Mouse (Mus musculus): Measurements from ENCODE around the gene Rbp7. TPM values are rescaled to one million over a fixed set of nuclear protein-coding genes. Genes with fewer than 3 reads are reported as not detected.
"Not testable (repeated sequence)": the region's sequence is repeated elsewhere in the genome, so short reads cannot be mapped to it uniquely, and the experiment has no call there.

The Rbp7 gene
- polyA plus RNA-seq, 1 experiment from 2014 or later: 2.4 TPM

DNA sequence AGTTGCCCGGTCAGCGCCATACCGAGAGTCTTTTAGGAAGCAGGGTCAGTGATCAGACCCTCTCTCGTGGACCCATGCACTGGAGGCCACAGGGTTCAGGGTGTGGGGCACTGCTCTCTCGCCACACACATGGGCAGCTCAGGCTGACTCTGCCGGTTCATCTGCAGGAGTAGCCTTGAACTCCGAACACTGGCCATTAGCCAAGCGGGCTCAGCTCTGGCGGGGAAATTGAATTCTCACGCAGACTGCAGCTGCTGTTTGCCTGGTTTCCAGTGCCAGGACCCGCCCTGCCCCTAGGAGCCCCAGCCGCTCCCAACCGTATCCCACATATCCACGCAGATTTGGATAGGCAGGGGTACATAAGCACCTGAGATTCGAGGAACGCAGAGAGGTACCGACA, 515 bp downstream of the Rbp7 start:
- H3K4me3 ChIP-seq: no peak overlapping the region
- H3K27ac ChIP-seq (ENCODE audit: poor library complexity, severe bottlenecking): no peak overlapping the region
- H3K9me3 ChIP-seq (replicated peaks): peaks cover 4% of the 10 kb centered on the region; the same call in 1 of the 2 replicates
- no peak overlapping the region for H3K4me2 ChIP-seq
- 75% methylated on average over 17 of the region's 17 CpGs for WGBS
- no peak overlapping the region for H3K9ac ChIP-seq
- H3K27me3 ChIP-seq (replicated peaks): no peaks in the 10 kb centered on the region
- H3K36me3 ChIP-seq: no peaks in the 10 kb centered on the region
- ATAC-seq (ENCODE audit: insufficient number of reproducible peaks, low FRiP score): no peak
- peaks cover 3% of the 10 kb centered on the region; the same call in 1 of the 2 replicates for H3K4me1 ChIP-seq (replicated peaks)

DNA sequence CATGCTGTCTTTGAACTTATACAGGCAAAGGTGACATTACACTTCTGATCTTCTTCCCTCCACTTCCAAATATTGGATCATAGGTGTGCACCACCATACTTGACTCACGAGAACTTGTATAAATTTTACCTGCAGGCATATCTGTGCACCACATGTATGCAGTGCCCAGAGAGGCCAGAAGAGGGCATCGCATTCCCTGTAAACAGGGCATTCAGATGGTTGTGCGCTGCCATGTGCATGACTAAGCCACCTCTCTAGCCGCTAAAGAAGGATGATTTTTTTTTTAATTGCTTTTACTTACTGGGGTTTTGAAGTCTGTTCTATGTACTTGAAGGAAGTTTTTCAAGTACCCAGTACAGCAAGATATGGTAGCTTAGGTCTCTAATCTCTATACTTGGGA, 1.1 kb downstream of the Rbp7 start:
- no peak overlapping the region for H3K27ac ChIP-seq (ENCODE audit: poor library complexity, severe bottlenecking)
- no peaks in the 10 kb centered on the region for H3K36me3 ChIP-seq
- ATAC-seq (ENCODE audit: insufficient number of reproducible peaks, low FRiP score): no peak
- H3K27me3 ChIP-seq (replicated peaks): no peaks in the 10 kb centered on the region
- WGBS: 77% methylated on average over 4 of the region's 4 CpGs
- peaks cover 4% of the 10 kb centered on the region; the same call in 1 of the 2 replicates for H3K9me3 ChIP-seq (replicated peaks)
- peaks cover 3% of the 10 kb centered on the region; the same call in 1 of the 2 replicates for H3K4me1 ChIP-seq (replicated peaks)
- no peak overlapping the region for H3K9ac ChIP-seq
- H3K4me2 ChIP-seq: no peak overlapping the region
- H3K4me3 ChIP-seq: no peak overlapping the region

DNA sequence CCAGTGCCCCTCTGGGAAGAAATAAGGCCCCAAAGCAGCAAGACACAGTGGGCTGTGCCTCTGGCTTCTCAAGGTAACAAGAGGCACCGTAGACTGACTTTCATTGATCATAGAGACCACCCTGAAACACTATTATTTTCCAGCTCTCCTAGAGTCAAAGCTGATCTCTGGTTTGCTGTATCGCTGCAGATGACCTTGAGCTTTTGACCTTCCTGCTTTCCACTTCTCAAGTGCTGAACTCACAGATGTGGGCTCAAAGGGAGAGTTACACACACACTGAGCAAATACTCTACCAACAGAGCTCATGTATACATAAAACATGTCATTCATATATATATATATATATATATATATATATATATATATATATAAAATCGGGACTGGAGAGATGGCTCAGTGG, 4.1 kb downstream of the Rbp7 start:
- Histone ChIP-seq H3K9me3 (replicated peaks) (peaks cover 4% of the 10 kb centered on the region; the same call in 1 of the 2 replicates), H3K36me3 (no peaks in the 10 kb centered on the region), H3K4me2 (no peak overlapping the region), H3K9ac (no peak overlapping the region), H3K4me3 (no peak overlapping the region), H3K27ac (ENCODE audit: poor library complexity, severe bottlenecking) (no peak overlapping the region), H3K27me3 (replicated peaks) (no peaks in the 10 kb centered on the region), H3K4me1 (replicated peaks) (peaks cover 6% of the 10 kb centered on the region)
- WGBS: 79% methylated on average over 3 of the region's 3 CpGs
- ATAC-seq (ENCODE audit: insufficient number of reproducible peaks, low FRiP score): no peak

DNA sequence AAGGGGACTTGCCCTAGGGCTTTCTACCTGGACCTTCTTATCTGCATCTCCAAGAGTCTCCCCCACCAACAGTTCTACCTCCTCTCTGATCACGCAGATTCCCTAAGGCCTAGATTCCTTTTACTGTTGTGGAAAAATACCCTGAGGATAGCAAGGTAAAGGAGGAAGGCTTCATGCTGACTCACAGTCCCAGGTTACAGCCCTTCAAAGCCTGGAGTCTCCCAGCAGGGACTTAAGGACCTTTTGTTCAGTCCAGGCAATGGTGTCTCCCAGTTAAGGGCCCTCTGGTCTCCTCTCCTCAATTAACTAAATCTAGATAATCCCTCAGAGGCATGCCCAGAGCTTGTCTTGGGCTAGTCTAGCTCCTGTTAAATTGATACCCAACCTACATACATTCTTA, 8.5 kb downstream of the Rbp7 start:
- H3K9ac ChIP-seq: no peak overlapping the region
- no peaks in the 10 kb centered on the region for H3K9me3 ChIP-seq (replicated peaks)
- 38% methylated on average over 1 of the region's 1 CpGs for WGBS
- H3K27ac ChIP-seq (ENCODE audit: poor library complexity, severe bottlenecking): peak overlapping the region; percentile 84
- peak overlapping the region; percentile 72 for H3K4me2 ChIP-seq
- no peaks in the 10 kb centered on the region for H3K36me3 ChIP-seq
- ATAC-seq (ENCODE audit: insufficient number of reproducible peaks, low FRiP score): no peak
- H3K4me1 ChIP-seq (replicated peaks): peaks cover 18% of the 10 kb centered on the region
- no peaks in the 10 kb centered on the region for H3K27me3 ChIP-seq (replicated peaks)
- H3K4me3 ChIP-seq: no peak overlapping the region

DNA sequence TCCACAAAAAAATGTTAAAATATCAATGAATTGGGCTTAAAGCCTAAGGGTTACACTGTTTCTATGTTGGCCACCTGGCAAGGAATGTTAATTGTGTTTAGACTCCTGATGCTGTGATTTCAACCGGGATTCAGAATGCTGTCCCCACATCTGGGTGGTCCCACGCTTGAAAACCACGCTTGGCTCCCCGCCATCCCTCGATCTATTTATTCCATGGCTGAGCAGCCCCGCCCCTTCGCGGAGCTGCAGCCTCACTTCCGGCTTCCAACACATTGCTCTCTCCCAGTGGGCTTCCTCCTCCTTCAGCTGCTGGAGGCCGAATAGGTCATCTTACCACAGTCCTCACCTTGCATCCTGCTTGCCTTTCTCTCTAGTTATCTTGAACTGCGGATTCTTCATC, 8.9 kb downstream of the Rbp7 start:
- peak overlapping the region; percentile 39 for H3K4me3 ChIP-seq
- H3K27me3 ChIP-seq (replicated peaks): no peaks in the 10 kb centered on the region
- peaks cover 18% of the 10 kb centered on the region for H3K4me1 ChIP-seq (replicated peaks)
- 0 out of 2 replicates have a peak overlapping the region, but pooled peaks have one; percentile 3 for H3K9ac ChIP-seq
- H3K36me3 ChIP-seq: no peaks in the 10 kb centered on the region
- H3K9me3 ChIP-seq (replicated peaks): no peaks in the 10 kb centered on the region
- 2% methylated on average over 11 of the region's 11 CpGs for WGBS
- H3K27ac ChIP-seq (ENCODE audit: poor library complexity, severe bottlenecking): peak overlapping the region; percentile 84
- ATAC-seq (ENCODE audit: insufficient number of reproducible peaks, low FRiP score): peak; percentile 77
- peak overlapping the region; percentile 72 for H3K4me2 ChIP-seq

DNA sequence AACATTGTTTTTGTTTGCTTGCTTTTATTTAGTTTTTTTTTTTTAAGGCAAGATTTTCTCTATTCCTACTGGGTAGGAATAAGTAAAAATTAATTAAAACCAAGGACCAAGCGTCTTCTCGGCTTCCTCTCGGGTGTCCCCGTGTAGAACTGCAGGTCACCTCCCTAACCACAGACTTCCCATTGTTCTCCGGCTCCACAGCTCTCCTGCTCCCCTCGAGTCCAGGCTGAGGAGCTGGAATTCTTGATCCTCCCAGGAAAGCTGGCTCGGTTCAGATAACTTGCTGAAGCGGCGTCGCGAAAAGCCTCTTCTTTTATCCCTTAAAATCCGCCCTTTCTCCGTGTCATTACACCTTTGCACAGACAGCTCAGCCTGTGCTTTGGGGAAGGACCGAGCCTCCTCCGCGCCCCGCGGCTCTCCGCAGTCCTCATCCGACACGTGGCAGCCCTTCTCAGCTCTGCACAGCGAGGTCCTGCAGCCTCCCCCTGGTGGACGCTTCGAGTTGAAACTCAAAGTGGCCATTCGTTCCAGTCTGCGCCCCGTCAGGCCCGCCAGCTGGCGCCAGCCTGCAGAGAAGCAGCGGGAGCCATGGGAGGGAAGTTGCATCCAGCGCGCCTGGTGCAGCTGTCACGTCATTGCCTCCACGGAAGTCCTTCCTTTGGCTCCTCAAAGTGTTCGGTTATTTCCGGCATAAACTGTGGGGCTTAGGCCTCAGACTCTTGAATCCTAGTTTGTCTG, 9.6 kb downstream of the Rbp7 start:
- no peaks in the 10 kb centered on the region for H3K27me3 ChIP-seq (replicated peaks)
- peak overlapping the region; percentile 39 for H3K4me3 ChIP-seq
- under 1% methylated on average over 36 of the region's 36 CpGs for WGBS
- no peaks in the 10 kb centered on the region for H3K36me3 ChIP-seq
- peak overlapping the region; percentile 72 for H3K4me2 ChIP-seq
- H3K9me3 ChIP-seq (replicated peaks): no peaks in the 10 kb centered on the region
- peak overlapping the region; percentile 73 for H3K9ac ChIP-seq
- peak; percentile 94 for ATAC-seq (ENCODE audit: insufficient number of reproducible peaks, low FRiP score)
- H3K27ac ChIP-seq (ENCODE audit: poor library complexity, severe bottlenecking): peak overlapping the region; percentile 84
- peaks cover 18% of the 10 kb centered on the region for H3K4me1 ChIP-seq (replicated peaks)

DNA sequence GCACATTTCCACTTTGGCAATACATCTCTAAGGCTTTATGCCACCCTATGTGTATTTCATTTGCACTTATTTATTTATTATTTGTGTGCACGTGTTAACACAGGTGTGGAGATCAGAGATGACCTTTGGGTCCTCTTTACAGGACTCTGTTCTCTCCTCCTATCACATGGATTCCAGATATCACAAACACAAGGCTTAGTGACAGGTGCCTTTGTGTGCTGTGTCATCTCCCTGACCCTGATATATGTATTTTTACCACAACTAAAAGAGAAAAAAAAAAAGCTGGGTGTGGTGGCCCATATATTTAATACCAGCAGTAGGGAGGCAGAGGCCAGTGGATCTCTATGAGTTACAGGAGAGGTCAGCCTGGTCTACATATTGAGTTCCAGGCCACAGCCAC, 10.3 kb downstream of the Rbp7 start:
- no peaks in the 10 kb centered on the region for H3K27me3 ChIP-seq (replicated peaks)
- H3K4me2 ChIP-seq: no peak overlapping the region
- H3K4me3 ChIP-seq: no peak overlapping the region
- H3K9me3 ChIP-seq (replicated peaks): no peaks in the 10 kb centered on the region
- no peak overlapping the region for H3K9ac ChIP-seq
- WGBS: 48% methylated on average over 1 of the region's 1 CpGs
- H3K36me3 ChIP-seq: no peaks in the 10 kb centered on the region
- no peak for ATAC-seq (ENCODE audit: insufficient number of reproducible peaks, low FRiP score)
- H3K4me1 ChIP-seq (replicated peaks): peaks cover 18% of the 10 kb centered on the region
- H3K27ac ChIP-seq (ENCODE audit: poor library complexity, severe bottlenecking): no peak overlapping the region; the same call in 1 of the 2 replicates

DNA sequence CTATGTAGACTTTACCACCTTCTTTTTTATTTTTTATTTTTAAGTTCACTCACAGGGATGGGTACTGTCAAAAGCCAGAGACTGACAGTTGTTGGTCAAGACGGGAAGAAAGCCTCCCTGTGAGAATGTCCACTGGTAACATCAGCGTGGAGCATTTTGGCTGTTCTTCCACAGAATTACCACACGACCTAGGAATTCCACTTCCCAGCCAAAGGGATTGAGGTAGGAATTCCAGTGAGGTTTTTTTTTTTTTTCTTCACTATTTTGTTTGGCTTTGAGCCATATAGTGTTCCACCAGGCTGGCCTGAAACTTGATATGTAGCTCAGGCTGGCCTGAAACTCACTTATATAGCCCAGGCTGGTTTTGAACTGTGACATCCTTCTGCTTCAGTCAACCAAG, 12.3 kb downstream of the Rbp7 start:
- Histone ChIP-seq H3K4me1 (replicated peaks) (peaks cover 18% of the 10 kb centered on the region), H3K36me3 (no peaks in the 10 kb centered on the region), H3K4me2 (no peak overlapping the region), H3K9ac (no peak overlapping the region), H3K4me3 (no peak overlapping the region), H3K9me3 (replicated peaks) (no peaks in the 10 kb centered on the region), H3K27me3 (replicated peaks) (no peaks in the 10 kb centered on the region), H3K27ac (ENCODE audit: poor library complexity, severe bottlenecking) (no peak overlapping the region)
- 37% methylated on average over 3 of the region's 3 CpGs for WGBS
- no peak for ATAC-seq (ENCODE audit: insufficient number of reproducible peaks, low FRiP score)

DNA sequence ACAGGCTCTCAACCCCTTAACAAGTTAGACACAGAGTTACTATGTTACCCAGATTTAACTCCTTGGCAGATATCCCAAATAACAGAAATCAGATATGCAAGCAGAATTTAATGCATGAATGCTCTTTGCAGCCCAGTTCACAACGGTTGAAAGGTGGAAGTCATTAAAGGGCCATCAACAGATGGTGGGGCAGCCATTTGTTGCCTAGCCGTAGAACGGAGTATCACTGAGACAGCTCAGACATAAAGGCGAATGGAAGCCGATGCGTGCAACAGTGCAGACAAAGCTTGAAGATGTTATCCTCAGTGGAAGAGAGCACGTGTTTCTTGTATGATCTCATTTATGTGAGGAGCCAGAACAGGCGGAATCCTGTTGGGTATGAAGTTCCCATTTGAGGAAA, 14.2 kb downstream of the Rbp7 start:
- Histone ChIP-seq H3K4me3 (no peak overlapping the region), H3K4me1 (replicated peaks) (peaks cover 11% of the 10 kb centered on the region), H3K4me2 (no peak overlapping the region), H3K27ac (ENCODE audit: poor library complexity, severe bottlenecking) (no peak overlapping the region), H3K9me3 (replicated peaks) (no peaks in the 10 kb centered on the region), H3K27me3 (replicated peaks) (no peaks in the 10 kb centered on the region), H3K9ac (no peak overlapping the region), H3K36me3 (no peaks in the 10 kb centered on the region)
- ATAC-seq (ENCODE audit: insufficient number of reproducible peaks, low FRiP score): no peak
- WGBS: 76% methylated on average over 8 of the region's 8 CpGs

DNA sequence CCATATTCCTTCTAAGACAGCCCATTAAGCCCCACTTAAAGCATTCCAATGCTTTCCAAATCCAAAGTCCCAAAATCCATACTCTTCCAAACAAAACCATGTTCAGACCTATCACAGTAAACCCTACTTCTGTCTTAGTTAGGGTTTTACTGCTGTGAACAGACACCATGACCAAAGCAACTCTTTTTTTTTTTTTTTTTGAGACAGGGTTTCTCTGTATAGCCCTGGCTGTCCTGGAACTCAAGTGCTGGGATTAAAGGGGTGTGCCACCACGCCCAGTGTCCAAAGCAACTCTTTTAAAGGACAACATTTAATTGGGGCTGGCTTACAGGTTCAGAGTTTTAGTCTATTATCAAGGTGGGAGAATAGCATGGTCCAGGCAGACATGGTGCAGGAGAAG, 22.9 kb downstream of the Rbp7 start:
- not testable (repeated sequence) for ATAC-seq (ENCODE audit: insufficient number of reproducible peaks, low FRiP score)

DNA sequence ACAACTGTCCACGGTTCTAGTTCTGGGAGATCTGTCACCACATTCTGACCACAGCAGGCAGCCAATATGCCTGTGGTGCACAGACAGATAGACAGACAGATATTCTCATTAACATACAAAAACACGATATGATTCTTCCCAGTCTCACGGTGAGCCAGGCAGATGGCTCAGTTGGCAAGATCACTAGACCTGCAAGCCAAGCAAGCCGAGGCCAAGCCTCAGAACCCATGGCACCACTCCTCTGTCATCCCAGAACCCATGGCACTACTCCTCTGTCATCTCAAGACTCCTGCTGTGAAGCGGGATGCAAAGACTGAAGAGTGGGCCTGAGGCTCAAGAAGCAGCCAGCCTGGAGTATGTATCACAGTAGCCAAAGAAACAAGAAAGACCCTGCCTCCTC, 25.2 kb downstream of the Rbp7 start:
- H3K4me1 ChIP-seq (replicated peaks): 0 out of 2 replicates have a peak, but pooled peaks cover 3% of the 10 kb centered on the region
- H3K9ac ChIP-seq: no peak overlapping the region
- ATAC-seq (ENCODE audit: insufficient number of reproducible peaks, low FRiP score): no peak
- no peaks in the 10 kb centered on the region for H3K27me3 ChIP-seq (replicated peaks)
- H3K36me3 ChIP-seq: no peaks in the 10 kb centered on the region
- 79% methylated on average over 5 of the region's 5 CpGs for WGBS
- no peak overlapping the region for H3K27ac ChIP-seq (ENCODE audit: poor library complexity, severe bottlenecking)
- no peak overlapping the region for H3K4me3 ChIP-seq
- H3K9me3 ChIP-seq (replicated peaks): no peaks in the 10 kb centered on the region
- no peak overlapping the region for H3K4me2 ChIP-seq

More for the DNA sequence above, 22.9 kb downstream of the Rbp7 start:
- not testable (repeated sequence) for H3K9ac ChIP-seq; H3K4me3 ChIP-seq; H3K4me1 ChIP-seq (replicated peaks); H3K27ac ChIP-seq (ENCODE audit: poor library complexity, severe bottlenecking); H3K27me3 ChIP-seq (replicated peaks); H3K4me2 ChIP-seq; H3K36me3 ChIP-seq; H3K9me3 ChIP-seq (replicated peaks)
- 65% methylated on average over 1 of the region's 1 CpGs for WGBS

All from heart, embryonic 12.5 days (tissue).